Mouse (Mus musculus) liver, embryonic 15.5 days (tissue): ENCODE data around the gene Gm10750. TPM values are rescaled to one million over a fixed set of nuclear protein-coding genes. Genes with fewer than 3 reads are reported as not detected.
"Not testable (repeated sequence)": the region's sequence is repeated elsewhere in the genome, so short reads cannot be mapped to it uniquely, and the experiment has no call there.

Experiments
- ATAC-seq: fragments of 200-750 bp; cut with Nextera tagmentation; 2 replicates; pipeline ENCODE4 v1.8.0; 2017; ENCODE audit warnings: moderate number of reproducible peaks, mild to moderate bottlenecking, moderate library complexity; ENCODE audit not compliant: insufficient read depth
- H3K27ac ChIP-seq: fragments of 300-500 bp; sonication (generic); replicated peaks from 2 replicates; pipeline ENCODE4 v1.5.1; 2015; ENCODE audit warnings: mild to moderate bottlenecking, inconsistent platforms
- H3K27me3 ChIP-seq: fragments of 300-500 bp; sonication (generic); 2 replicates; pipeline ENCODE4 v1.6.1; 2015; ENCODE audit warnings: mild to moderate bottlenecking, inconsistent platforms
- H3K36me3 ChIP-seq: fragments of 300-500 bp; sonication (generic); replicated peaks from 2 replicates; pipeline ENCODE4 v1.6.1; 2015; ENCODE audit warnings: moderate library complexity, mild to moderate bottlenecking, inconsistent platforms
- H3K4me1 ChIP-seq: fragments of 300-500 bp; sonication (generic); replicated peaks from 2 replicates; pipeline ENCODE4 v1.6.1; 2015; ENCODE audit warnings: inconsistent platforms
- H3K4me2 ChIP-seq: fragments of 300-500 bp; sonication (generic); 2 replicates; pipeline ENCODE4 v1.6.1; 2015; ENCODE audit warnings: moderate library complexity, mild to moderate bottlenecking, inconsistent platforms
- H3K4me3 ChIP-seq: fragments of 300-500 bp; sonication (generic); replicated peaks from 2 replicates; pipeline ENCODE4 v1.5.1; 2015; ENCODE audit warnings: mild to moderate bottlenecking, inconsistent platforms
- H3K9ac ChIP-seq: fragments of 300-500 bp; sonication (generic); 2 replicates; pipeline ENCODE4 v1.6.1; 2015; ENCODE audit warnings: moderate library complexity, mild to moderate bottlenecking, inconsistent platforms
- H3K9me3 ChIP-seq: fragments of 300-500 bp; sonication (generic); replicated peaks from 2 replicates; pipeline ENCODE4 v1.6.1; 2016; ENCODE audit warnings: inconsistent platforms
- WGBS: fragments of 180-500 bp; shearing (Covaris S2); methylation state at CpG from one replicate; pipeline ENCODE4 v1.1.7; 2015; ENCODE audit warnings: mixed read lengths; ENCODE audit not compliant: insufficient replicate concordance; 5-methylcytosine and 5-hydroxymethylcytosine counted together
- polyA plus RNA-seq: library from polyadenylated mRNA; unstranded; fragments of >200 nt; fragmentation: Nextera tagmentation; extraction: Ambion mirVana; gene quantifications from 2 replicates; pipeline ENCODE4 v1.2.1, GENCODE M21; 2015

Gene Gm10750
- not detected in 2 replicates for polyA plus RNA-seq

GRCm38 (mm10) chr2:149017137-149017536, at the start of gene Gm10750:
TSS of gene Gm10750 (minus strand) at chr2:149017237.
- H3K9me3 ChIP-seq, H3K4me3 ChIP-seq, ATAC-seq, H3K27me3 ChIP-seq, H3K4me1 ChIP-seq, H3K9ac ChIP-seq, H3K36me3 ChIP-seq, H3K4me2 ChIP-seq, H3K27ac ChIP-seq: not testable (repeated sequence)
- 47% methylated on average over 5 of the region's 5 CpGs for WGBS

DNA sequence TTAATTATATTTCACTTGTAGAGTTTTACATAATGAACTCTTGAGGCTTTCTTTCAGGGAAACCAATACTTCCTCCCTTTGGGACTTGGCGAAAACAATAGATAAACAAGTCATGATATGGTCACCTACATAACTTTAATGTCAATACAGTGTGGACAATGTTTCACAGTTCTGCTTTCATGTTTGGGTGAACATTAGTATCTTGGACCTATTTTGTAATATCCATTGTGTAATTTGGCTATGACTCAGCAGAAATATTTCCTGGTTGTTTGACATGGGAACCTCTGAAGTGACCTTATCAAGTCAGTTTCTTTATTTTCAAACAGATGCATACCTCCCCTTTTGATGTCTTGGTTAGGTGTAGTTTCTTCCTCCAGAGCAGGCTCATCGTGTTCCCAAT, 12.2 kb downstream of the Gm10750 start:
- Histone ChIP-seq H3K27ac (no peak overlapping the region), H3K9ac (no peak overlapping the region), H3K4me3 (no peak overlapping the region), H3K9me3 (0 out of 2 replicates have a peak, but pooled peaks cover 4% of the 10 kb centered on the region), H3K4me2 (no peak overlapping the region), H3K36me3 (no peaks in the 10 kb centered on the region), H3K27me3 (no peaks in the 10 kb centered on the region), H3K4me1 (no peaks in the 10 kb centered on the region)
- 43% methylated on average over 2 of the region's 2 CpGs for WGBS
- no peak for ATAC-seq

DNA sequence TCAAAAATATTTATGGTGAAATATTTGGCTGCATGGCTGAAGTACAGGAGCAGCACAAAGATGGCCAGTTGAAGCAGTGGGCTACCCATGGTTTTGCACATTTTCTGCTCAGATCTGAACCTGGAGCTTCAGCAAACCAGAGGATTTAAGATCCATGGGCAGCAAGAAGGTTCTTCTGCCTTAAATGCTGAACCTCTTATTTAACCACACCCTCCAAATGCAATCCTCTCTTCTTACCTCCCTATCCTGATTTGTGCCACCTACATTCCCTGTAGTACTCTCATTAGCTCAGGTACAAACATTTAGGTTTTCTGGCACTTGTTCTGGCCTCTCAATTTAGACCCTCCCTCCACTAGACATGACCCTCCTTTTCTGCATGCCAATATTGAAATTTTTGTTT, 13.9 kb downstream of the Gm10750 start, which contains the start of gene Gm1330:
Gene Gm1330 (minus strand): TSS at position 101 of the 400 bp plus-strand sequence.
- Histone ChIP-seq H3K9ac (no peak within 1 kb of the TSS), H3K36me3 (no peaks in the 10 kb centered on the region), H3K27me3 (no peaks in the 10 kb centered on the region), H3K4me2 (no peak within 1 kb of the TSS), H3K27ac (no peak within 1 kb of the TSS), H3K9me3 (0 out of 2 replicates have a peak, but pooled peaks cover 4% of the 10 kb centered on the region), H3K4me1 (no peaks in the 10 kb centered on the region), H3K4me3 (no peak within 1 kb of the TSS)
- no peak for ATAC-seq

DNA sequence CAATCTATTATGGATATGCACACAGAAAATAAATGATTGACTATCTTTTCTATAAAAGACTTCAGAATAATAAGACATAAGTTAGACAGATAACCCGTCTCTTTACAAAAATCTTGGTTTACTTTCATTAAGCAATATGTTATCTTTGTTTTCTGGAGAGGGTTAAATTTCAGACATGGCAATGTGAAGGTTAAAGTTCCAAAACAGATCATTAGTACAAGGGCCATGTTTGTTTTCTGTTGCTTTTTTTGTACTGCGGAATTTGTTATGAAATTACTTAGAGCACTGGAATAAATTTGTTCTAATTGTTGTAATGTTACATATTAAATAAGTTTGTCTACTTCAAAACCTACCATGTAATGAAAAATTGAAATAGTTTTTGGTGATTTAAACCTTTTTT, 21.9 kb downstream of the Gm10750 start:
- Histone ChIP-seq H3K27me3 (no peaks in the 10 kb centered on the region), H3K4me3 (no peak overlapping the region)

More for the DNA sequence above, 21.9 kb downstream of the Gm10750 start:
- Histone ChIP-seq H3K4me2 (no peak overlapping the region), H3K9ac (no peak overlapping the region), H3K9me3 (no peaks in the 10 kb centered on the region), H3K27ac (no peak overlapping the region), H3K36me3 (no peaks in the 10 kb centered on the region), H3K4me1 (no peaks in the 10 kb centered on the region)
- no peak for ATAC-seq
- 65% methylated on average over 2 of the region's 2 CpGs for WGBS

Other genes with a start within 250 kb of the Gm10750 start
- gene Cst11, start 245.7 kb downstream of the Gm10750 start, polyA plus RNA-seq = not detected in 2 replicates
- gene 8030411F24Rik, start 235.2 kb downstream of the Gm10750 start, polyA plus RNA-seq = not detected in 2 replicates
- not detected in 2 replicates for gene Cst12, start 227.9 kb downstream of the Gm10750 start, polyA plus RNA-seq
- 0.37 and 0.39 TPM in 2 replicates for gene Cst8, start 218.5 kb downstream of the Gm10750 start, polyA plus RNA-seq
- not detected in 2 replicates for gene Cst13, start 197.2 kb downstream of the Gm10750 start, polyA plus RNA-seq
- 0.17 TPM in 1 of 2 replicates, not detected in the other for gene Cst9, start 182.1 kb downstream of the Gm10750 start, polyA plus RNA-seq
- not detected in 2 replicates for gene 9230104L09Rik, start 152.2 kb downstream of the Gm10750 start, polyA plus RNA-seq
- 173 and 189 TPM in 2 replicates for gene Cst3, start 141.5 kb downstream of the Gm10750 start, polyA plus RNA-seq
- gene Gm1330, start 14.0 kb downstream of the Gm10750 start, polyA plus RNA-seq = not detected in 2 replicates